Mouse (Mus musculus) kidney, postnatal 0 days (tissue): Measurements from ENCODE around the gene Robo1. TPM values are rescaled to one million over a fixed set of nuclear protein-coding genes. Genes with fewer than 3 reads are reported as not detected.

Experiments used
- ATAC-seq: fragments of 200-750 bp; cut with Nextera tagmentation; replicated peaks from 2 replicates; pipeline ENCODE4 v1.8.0; 2017; ENCODE audit warnings: low read depth, moderate number of reproducible peaks, moderate TSS enrichment, moderate library complexity; ENCODE audit not compliant: low FRiP score
- DNase-seq: peaks from one replicate; pipeline ENCODE4 v3.0.0-alpha.2; 2016; ENCODE audit warnings: low spot score
- H3K27ac ChIP-seq: fragments of 300-500 bp; sonication (generic); 2 replicates; pipeline ENCODE4 v1.5.1; 2014; ENCODE audit warnings: mild to moderate bottlenecking
- H3K27me3 ChIP-seq: fragments of 300-500 bp; sonication (generic); 2 replicates; pipeline ENCODE4 v1.6.1; 2014; ENCODE audit warnings: low read length, mixed read lengths; ENCODE audit not compliant: insufficient read depth
- H3K36me3 ChIP-seq: fragments of 300-500 bp; sonication (generic); 2 replicates; pipeline ENCODE4 v1.6.1; 2014; ENCODE audit warnings: low read length, mixed read lengths; ENCODE audit not compliant: insufficient read depth
- H3K4me1 ChIP-seq: fragments of 300-500 bp; sonication (generic); replicated peaks from 2 replicates; pipeline ENCODE4 v1.6.1; 2014; ENCODE audit warnings: antibody characterized with exemption, low read length, mixed read lengths; ENCODE audit not compliant: insufficient read depth
- H3K4me2 ChIP-seq: fragments of 300-500 bp; sonication (generic); 2 replicates; pipeline ENCODE4 v1.6.1; 2014; ENCODE audit warnings: mild to moderate bottlenecking, low read length, moderate library complexity, mixed read lengths
- H3K4me3 ChIP-seq: fragments of 300-500 bp; sonication (generic); replicated peaks from 2 replicates; pipeline ENCODE4 v1.5.1; 2014; ENCODE audit warnings: low read depth, low read length
- H3K9ac ChIP-seq: fragments of 300-500 bp; sonication (generic); 2 replicates; pipeline ENCODE4 v1.6.1; 2014; ENCODE audit warnings: low read depth, low read length
- H3K9me3 ChIP-seq: fragments of 300-500 bp; sonication (generic); replicated peaks from 2 replicates; pipeline ENCODE4 v1.6.1; 2016; ENCODE audit warnings: low read length, inconsistent platforms, mixed read lengths
- CTCF ChIP-seq: IDR thresholded peaks from 2 replicates; pipeline ENCODE4 v1.5.1; 2016; ENCODE audit warnings: antibody characterized with exemption, low read depth, mild to moderate bottlenecking, moderate library complexity
- WGBS: fragments of 180-500 bp; shearing (Covaris S2); extraction: QIAGEN DNeasy Blood & Tissue Kit; methylation state at CpG from one replicate; pipeline ENCODE4 v1.1.7; 2014; 5-methylcytosine and 5-hydroxymethylcytosine counted together
- polyA plus RNA-seq: library from polyadenylated mRNA; unstranded; fragments of >200 nt; fragmentation: Nextera tagmentation; extraction: Ambion mirVana; gene quantifications from 2 replicates; pipeline ENCODE4 v1.2.1, GENCODE M21; 2015

Robo1 gene
- polyA plus RNA-seq, 1 experiment from 2014 or later: 14.5 TPM

GRCm38 (mm10) chr16:72769214-72769834 is 461.2 kb downstream of the Robo1 start:
- H3K9ac ChIP-seq: no peak overlapping the region
- no peak overlapping the region for H3K4me2 ChIP-seq
- H3K4me1 ChIP-seq: 0 out of 2 replicates have a peak, but pooled peaks cover 5% of the 10 kb centered on the region
- DNase-seq (no peak), ATAC-seq (no peak)
- no peak overlapping the region for H3K27ac ChIP-seq
- 82% methylated on average over 8 of the region's 8 CpGs for WGBS
- no peaks in the 10 kb centered on the region for H3K36me3 ChIP-seq
- no peak overlapping the region for H3K4me3 ChIP-seq
- H3K27me3 ChIP-seq: no peaks in the 10 kb centered on the region
- TF ChIP-seq CTCF: no peak
- H3K9me3 ChIP-seq: no peaks in the 10 kb centered on the region

- no peak overlapping the region for H3K27ac ChIP-seq
- ATAC-seq (no peak), DNase-seq (no peak)
- no peaks in the 10 kb centered on the region for H3K27me3 ChIP-seq
- H3K4me1 ChIP-seq: 0 out of 2 replicates have a peak, but pooled peaks cover 5% of the 10 kb centered on the region
- no peak for TF ChIP-seq CTCF
- H3K36me3 ChIP-seq: no peaks in the 10 kb centered on the region
- 68% methylated on average over 5 of the region's 5 CpGs for WGBS
- no peak overlapping the region for H3K9ac ChIP-seq
- H3K4me3 ChIP-seq: no peak overlapping the region
- H3K4me2 ChIP-seq: no peak overlapping the region
- no peaks in the 10 kb centered on the region for H3K9me3 ChIP-seq
Measured at GRCm38 (mm10) chr16:72772348-72772747, 464.2 kb downstream of the Robo1 start.

GRCm38 (mm10) chr16:72773034-72773433 is 464.9 kb downstream of the Robo1 start:
- Histone ChIP-seq H3K4me3 (no peak overlapping the region), H3K27ac (no peak overlapping the region)
- ATAC-seq: 0 out of 2 replicates have a peak, but pooled peaks have one; percentile 61

GRCm38 (mm10) chr16:72778520-72778919 is 470.4 kb downstream of the Robo1 start:
- no peaks in the 10 kb centered on the region for H3K36me3 ChIP-seq
- ATAC-seq (no peak), DNase-seq (no peak)
- no peak overlapping the region for H3K4me3 ChIP-seq
- TF ChIP-seq CTCF: no peak
- H3K9ac ChIP-seq: no peak overlapping the region
- no peaks in the 10 kb centered on the region for H3K4me1 ChIP-seq
- no peak overlapping the region for H3K27ac ChIP-seq
- 56% methylated on average over 9 of the region's 9 CpGs for WGBS
- H3K9me3 ChIP-seq: no peaks in the 10 kb centered on the region
- H3K27me3 ChIP-seq: no peaks in the 10 kb centered on the region
- no peak overlapping the region for H3K4me2 ChIP-seq

More at GRCm38 (mm10) chr16:72773034-72773433, 464.9 kb downstream of the Robo1 start:
- Histone ChIP-seq H3K4me2 (no peak overlapping the region), H3K4me1 (0 out of 2 replicates have a peak, but pooled peaks cover 5% of the 10 kb centered on the region), H3K9me3 (no peaks in the 10 kb centered on the region), H3K9ac (no peak overlapping the region), H3K36me3 (no peaks in the 10 kb centered on the region), H3K27me3 (no peaks in the 10 kb centered on the region)
- no peak for DNase-seq
- whole genome bisulfite sequencing: 43% methylated on average over 7 of the region's 7 CpGs
- TF ChIP-seq CTCF: no peak

- no peak overlapping the region for H3K9ac ChIP-seq
- H3K4me3 ChIP-seq: no peak overlapping the region
- no peaks in the 10 kb centered on the region for H3K9me3 ChIP-seq
- H3K4me2 ChIP-seq: no peak overlapping the region
- no peaks in the 10 kb centered on the region for H3K4me1 ChIP-seq
- no peaks in the 10 kb centered on the region for H3K27me3 ChIP-seq
- DNase-seq (no peak), ATAC-seq (no peak)
- 90% methylated on average over 6 of the region's 6 CpGs for WGBS
- H3K36me3 ChIP-seq: no peaks in the 10 kb centered on the region
- H3K27ac ChIP-seq: no peak overlapping the region
- TF ChIP-seq CTCF: no peak
Measured at GRCm38 (mm10) chr16:72782171-72782570, 474.1 kb downstream of the Robo1 start.

- no peaks in the 10 kb centered on the region for H3K27me3 ChIP-seq
- H3K4me2 ChIP-seq: no peak overlapping the region
- 97% methylated on average over 6 of the region's 6 CpGs for WGBS
- no peak overlapping the region for H3K9ac ChIP-seq
- H3K27ac ChIP-seq: no peak overlapping the region
- ATAC-seq (no peak), DNase-seq (no peak)
- H3K4me3 ChIP-seq: no peak overlapping the region
- H3K9me3 ChIP-seq: no peaks in the 10 kb centered on the region
- no peak for TF ChIP-seq CTCF
- no peaks in the 10 kb centered on the region for H3K36me3 ChIP-seq
- no peaks in the 10 kb centered on the region for H3K4me1 ChIP-seq
Measured at GRCm38 (mm10) chr16:72786079-72786478, 478.0 kb downstream of the Robo1 start.

- 78% methylated on average over 5 of the region's 5 CpGs for WGBS
- H3K27me3 ChIP-seq: no peaks in the 10 kb centered on the region
- no peaks in the 10 kb centered on the region for H3K9me3 ChIP-seq
- no peak overlapping the region for H3K4me2 ChIP-seq
- no peak for DNase-seq
- no peak for TF ChIP-seq CTCF
- H3K4me1 ChIP-seq: no peaks in the 10 kb centered on the region
- H3K9ac ChIP-seq: no peak overlapping the region
- H3K27ac ChIP-seq: no peak overlapping the region
- no peak for ATAC-seq
- H3K36me3 ChIP-seq: no peaks in the 10 kb centered on the region
- H3K4me3 ChIP-seq: no peak overlapping the region
Measured at GRCm38 (mm10) chr16:72786636-72787035, 478.5 kb downstream of the Robo1 start.
